Mouse (Mus musculus) embryonic facial prominence, embryonic 14.5 days (tissue): ENCODE results near the gene Krtap7-1. TPM values are rescaled to one million over a fixed set of nuclear protein-coding genes. Genes with fewer than 3 reads are reported as not detected.
A peak's percentile ranks its signal among the peaks of the same experiment; 100 is the strongest.

Experiments used
- ATAC-seq: fragments of 200-750 bp; cut with Nextera tagmentation; 2 replicates; pipeline ENCODE4 v1.8.0; 2017; ENCODE audit warnings: low read depth, moderate number of reproducible peaks, moderate TSS enrichment
- DNase-seq: peaks from one replicate; pipeline ENCODE4 v3.0.0-alpha.2; 2015; ENCODE audit warnings: low spot score
- H3K27ac ChIP-seq: fragments of 300-500 bp; sonication (generic); replicated peaks from 2 replicates; pipeline ENCODE4 v1.5.1; 2014; ENCODE audit warnings: low read depth, mild to moderate bottlenecking, low read length, moderate library complexity
- H3K27me3 ChIP-seq: fragments of 300-500 bp; sonication (generic); replicated peaks from 2 replicates; pipeline ENCODE4 v1.6.1; 2014; ENCODE audit warnings: low read length; ENCODE audit not compliant: control insufficient read depth, insufficient read depth
- H3K36me3 ChIP-seq: fragments of 300-500 bp; sonication (generic); 2 replicates; pipeline ENCODE4 v1.6.1; 2014; ENCODE audit warnings: low read length, mixed read lengths; ENCODE audit not compliant: control insufficient read depth, insufficient read depth
- H3K4me1 ChIP-seq: fragments of 300-500 bp; sonication (generic); 2 replicates; pipeline ENCODE4 v1.6.1; 2014; ENCODE audit warnings: antibody characterized with exemption, low read length; ENCODE audit not compliant: control insufficient read depth, insufficient read depth
- H3K4me2 ChIP-seq: fragments of 300-500 bp; sonication (generic); 2 replicates; pipeline ENCODE4 v1.6.1; 2014; ENCODE audit warnings: low read depth, mild to moderate bottlenecking, low read length, moderate library complexity, mixed read lengths
- H3K4me3 ChIP-seq: fragments of 300-500 bp; sonication (generic); 2 replicates; pipeline ENCODE4 v1.5.1; 2014; ENCODE audit warnings: low read depth, mild to moderate bottlenecking, low read length
- H3K9ac ChIP-seq: fragments of 300-500 bp; sonication (generic); 2 replicates; pipeline ENCODE4 v1.6.1; 2014; ENCODE audit warnings: low read depth, mild to moderate bottlenecking, low read length, moderate library complexity, mixed read lengths
- H3K9me3 ChIP-seq: fragments of 300-500 bp; sonication (generic); 2 replicates; pipeline ENCODE4 v1.6.1; 2016; ENCODE audit warnings: low read length; ENCODE audit not compliant: control insufficient read depth
- WGBS: fragments of 180-500 bp; shearing (Covaris S2); extraction: QIAGEN DNeasy Blood & Tissue Kit; methylation state at CpG from one replicate; pipeline ENCODE4 v1.1.7; 2014; 5-methylcytosine and 5-hydroxymethylcytosine counted together
- polyA plus RNA-seq: library from polyadenylated mRNA; unstranded; fragments of >200 nt; fragmentation: Nextera tagmentation; extraction: Ambion mirVana; gene quantifications from 2 replicates; pipeline ENCODE4 v1.2.1, GENCODE M21; 2014

Gene Krtap7-1
- 0.29 TPM in 1 of 2 replicates, not detected in the other for polyA plus RNA-seq

- H3K4me1 ChIP-seq = no peaks in the 10 kb centered on the region
- H3K9ac ChIP-seq = no peak within 1 kb of the TSS
- 83% methylated on average over 4 of the region's 4 CpGs for WGBS
- no peak within 1 kb of the TSS for H3K4me3 ChIP-seq
- H3K27me3 ChIP-seq = no peaks in the 10 kb centered on the region
- H3K9me3 ChIP-seq = no peaks in the 10 kb centered on the region
- ATAC-seq = no peak
- no peak for DNase-seq
- H3K27ac ChIP-seq = no peak within 1 kb of the TSS
- no peak within 1 kb of the TSS for H3K4me2 ChIP-seq
- H3K36me3 ChIP-seq = no peaks in the 10 kb centered on the region
Measured at GRCm38 (mm10) chr16:89508223-89508622, at the start of gene Krtap7-1. Gene Krtap7-1 (minus strand): TSS chr16:89508323.

GRCm38 (mm10) chr16:89550298-89550697 is 42.2 kb upstream of the Krtap7-1 start:
- H3K9ac ChIP-seq = no peak overlapping the region
- H3K4me2 ChIP-seq = no peak overlapping the region
- no peak overlapping the region for H3K4me3 ChIP-seq
- no peaks in the 10 kb centered on the region for H3K4me1 ChIP-seq
- peak; percentile 63 for DNase-seq
- H3K9me3 ChIP-seq = no peaks in the 10 kb centered on the region
- H3K36me3 ChIP-seq = no peaks in the 10 kb centered on the region
- ATAC-seq = no peak
- no peak overlapping the region for H3K27ac ChIP-seq
- H3K27me3 ChIP-seq = no peaks in the 10 kb centered on the region

- Histone ChIP-seq H3K9me3 (no peaks in the 10 kb centered on the region), H3K4me2 (no peak overlapping the region), H3K36me3 (no peaks in the 10 kb centered on the region), H3K4me3 (no peak overlapping the region), H3K4me1 (no peaks in the 10 kb centered on the region), H3K27ac (no peak overlapping the region), H3K9ac (no peak overlapping the region), H3K27me3 (no peaks in the 10 kb centered on the region)
- ATAC-seq (no peak), DNase-seq (no peak)
- WGBS = 83% methylated on average over 5 of the region's 5 CpGs
Measured at GRCm38 (mm10) chr16:89538031-89538484, 29.9 kb upstream of the Krtap7-1 start.

GRCm38 (mm10) chr16:89537349-89537748 is 29.2 kb upstream of the Krtap7-1 start:
- Histone ChIP-seq H3K36me3 (no peaks in the 10 kb centered on the region), H3K27ac (no peak overlapping the region), H3K9ac (no peak overlapping the region), H3K4me3 (no peak overlapping the region), H3K4me2 (no peak overlapping the region), H3K27me3 (no peaks in the 10 kb centered on the region), H3K9me3 (no peaks in the 10 kb centered on the region), H3K4me1 (no peaks in the 10 kb centered on the region)
- 84% methylated on average over 6 of the region's 6 CpGs for WGBS
- no peak for DNase-seq
- ATAC-seq = no peak

- Histone ChIP-seq H3K4me2 (no peak overlapping the region), H3K9me3 (no peaks in the 10 kb centered on the region), H3K27me3 (no peaks in the 10 kb centered on the region), H3K4me1 (no peaks in the 10 kb centered on the region), H3K9ac (no peak overlapping the region), H3K36me3 (no peaks in the 10 kb centered on the region), H3K27ac (no peak overlapping the region), H3K4me3 (no peak overlapping the region)
- no peak for ATAC-seq
- WGBS = 33% methylated on average over 7 of the region's 7 CpGs
- DNase-seq = no peak
Measured at GRCm38 (mm10) chr16:89530547-89530946, 22.4 kb upstream of the Krtap7-1 start.

- Histone ChIP-seq H3K36me3 (no peaks in the 10 kb centered on the region), H3K27ac (no peak overlapping the region), H3K9me3 (no peaks in the 10 kb centered on the region), H3K4me1 (no peaks in the 10 kb centered on the region), H3K27me3 (no peaks in the 10 kb centered on the region), H3K4me2 (no peak overlapping the region), H3K4me3 (no peak overlapping the region), H3K9ac (no peak overlapping the region)
- ATAC-seq (no peak), DNase-seq (no peak)
- 68% methylated on average over 7 of the region's 7 CpGs for WGBS
Measured at GRCm38 (mm10) chr16:89529846-89530245, 21.7 kb upstream of the Krtap7-1 start.

GRCm38 (mm10) chr16:89528380-89528779 is 20.3 kb upstream of the Krtap7-1 start:
- no peak overlapping the region for H3K9ac ChIP-seq
- H3K4me3 ChIP-seq = no peak overlapping the region
- H3K27ac ChIP-seq = no peak overlapping the region
- no peak for DNase-seq
- H3K36me3 ChIP-seq = no peaks in the 10 kb centered on the region
- no peaks in the 10 kb centered on the region for H3K27me3 ChIP-seq
- ATAC-seq = no peak
- no peak overlapping the region for H3K4me2 ChIP-seq
- 91% methylated on average over 3 of the region's 3 CpGs for WGBS
- H3K4me1 ChIP-seq = no peaks in the 10 kb centered on the region
- H3K9me3 ChIP-seq = no peaks in the 10 kb centered on the region

- Histone ChIP-seq H3K4me1 (no peaks in the 10 kb centered on the region), H3K9ac (no peak overlapping the region), H3K9me3 (no peaks in the 10 kb centered on the region), H3K36me3 (no peaks in the 10 kb centered on the region), H3K4me3 (no peak overlapping the region), H3K27ac (no peak overlapping the region; the same call in 1 of the 2 replicates), H3K4me2 (no peak overlapping the region), H3K27me3 (no peaks in the 10 kb centered on the region)
- ATAC-seq (peak; percentile 22; the same call in 1 of the 2 replicates), DNase-seq (no peak)
- 97% methylated on average over 4 of the region's 4 CpGs for WGBS
Measured at GRCm38 (mm10) chr16:89520996-89521395, 12.9 kb upstream of the Krtap7-1 start.

GRCm38 (mm10) chr16:89520555-89520954 is 12.4 kb upstream of the Krtap7-1 start:
- Histone ChIP-seq H3K27me3 (no peaks in the 10 kb centered on the region), H3K9me3 (no peaks in the 10 kb centered on the region), H3K4me2 (no peak overlapping the region), H3K4me3 (no peak overlapping the region), H3K27ac (no peak overlapping the region), H3K4me1 (no peaks in the 10 kb centered on the region), H3K9ac (no peak overlapping the region), H3K36me3 (no peaks in the 10 kb centered on the region)
- DNase-seq (peak; percentile 64), ATAC-seq (no peak)
- 98% methylated on average over 2 of the region's 2 CpGs for WGBS
